Mouse (Mus musculus): ENCODE measurements around the gene Zhx3.

DNA sequence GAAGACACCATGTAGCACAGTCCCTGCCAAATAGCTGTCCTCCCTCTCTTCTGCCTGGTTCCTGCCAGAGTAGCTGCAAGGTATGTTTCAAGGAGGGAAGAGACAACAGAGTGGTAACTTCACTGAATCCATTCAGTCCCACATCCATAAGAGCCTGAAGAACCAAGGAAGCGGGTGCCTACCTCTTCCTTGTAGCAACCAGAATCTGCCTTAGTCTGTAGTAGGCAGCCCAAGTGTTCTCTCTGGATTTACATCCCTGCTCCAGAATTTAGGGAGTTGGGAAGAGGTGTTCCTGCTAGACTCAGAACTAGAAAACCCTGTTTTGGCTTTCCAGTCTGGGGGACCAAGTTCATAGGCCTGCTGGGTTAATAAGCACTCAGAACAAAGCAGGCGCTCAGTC is 105.6 kb downstream of the Zhx3 start:
- no peak for TF ChIP-seq CTCF (IDR thresholded peaks at IDR 0.05; ENCODE audit: low read depth)
- no peak for TF ChIP-seq EP300 (IDR thresholded peaks at IDR 0.05; ENCODE audit: low read depth)
